Mouse (Mus musculus) thymus, adult 2 months (tissue): ENCODE data around the gene Gm10160.

Experiments used
- CTCF ChIP-seq: fragments of 200-500 bp; IDR thresholded peaks from 2 replicates; pipeline ENCODE4 v1.5.1; 2012; ENCODE audit warnings: mild to moderate bottlenecking, control low read depth, low read length, moderate library complexity, borderline replicate concordance; ENCODE audit not compliant: control insufficient read depth, poor library complexity, insufficient read depth; ENCODE audit errors: extremely low read depth
- POLR2A ChIP-seq: fragments of 200-500 bp; IDR thresholded peaks from 2 replicates; pipeline ENCODE4 v1.6.1; 2012; ENCODE audit warnings: mild to moderate bottlenecking, low read length, control low read depth, moderate library complexity; ENCODE audit not compliant: control insufficient read depth, poor library complexity, insufficient read depth; ENCODE audit errors: extremely low read depth

- TF ChIP-seq POLR2A (no peak), CTCF (no peak)
These were observed 5.4 kb downstream of the Gm10160 start for GRCm38 (mm10) chr7:81850171-81850570.
